Mouse (Mus musculus) kidney, postnatal 10 days (tissue): ENCODE measurements around the gene Efemp1.

Experiments
- DNase-seq: peaks from one replicate; pipeline ENCODE4 v3.0.0; 2021; ENCODE audit warnings: mixed read lengths

The Efemp1 gene

DNA sequence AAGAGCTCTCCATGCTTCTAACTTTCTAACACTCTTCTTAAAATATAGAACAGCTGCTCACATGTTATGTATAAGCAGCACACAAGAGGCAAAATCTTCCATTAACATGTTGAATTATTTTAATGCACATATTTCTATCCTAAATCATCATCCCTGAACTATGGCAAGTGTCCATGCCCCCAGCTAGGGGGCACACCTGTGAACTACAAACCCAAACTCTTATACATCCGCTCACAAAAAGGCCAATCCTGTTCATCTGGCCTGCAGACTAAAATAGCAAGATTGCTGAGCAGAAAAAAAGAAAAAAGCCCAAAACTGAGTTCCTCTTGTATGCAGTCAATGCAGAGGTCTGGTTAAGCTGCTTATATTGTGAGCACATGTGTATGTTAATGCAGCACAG is 86.6 kb downstream of the Efemp1 start:
- no peak for DNase-seq

DNA sequence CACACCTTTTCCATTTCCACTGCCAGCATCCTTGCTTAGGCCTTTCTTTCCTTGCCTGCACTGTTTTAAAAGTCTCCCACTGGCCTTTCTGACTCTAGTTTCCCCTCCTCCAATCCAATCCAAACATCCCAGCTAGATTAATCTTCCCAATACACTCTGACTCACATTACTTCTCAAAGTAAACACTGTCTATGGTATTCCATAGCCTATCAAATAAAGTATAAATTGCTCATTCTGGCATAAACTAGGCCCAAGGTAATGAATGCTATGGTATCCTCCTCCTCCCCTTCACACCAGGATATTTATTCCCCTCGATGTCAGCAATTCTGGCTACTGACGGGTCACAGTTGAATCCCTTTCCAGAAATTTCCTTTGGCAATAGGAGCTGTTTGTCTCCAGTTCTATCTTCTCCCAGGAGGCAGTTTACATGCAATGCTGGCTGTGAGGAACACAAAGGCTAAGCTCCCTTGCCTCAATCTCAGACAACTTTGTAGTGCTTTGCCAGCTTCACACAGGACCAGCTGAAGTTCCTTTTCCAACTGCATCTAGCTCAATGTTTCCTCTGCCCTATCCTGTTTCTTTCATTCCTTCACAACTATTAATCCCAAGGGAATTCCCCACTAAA is 98.7 kb downstream of the Efemp1 start:
- no peak for DNase-seq

DNA sequence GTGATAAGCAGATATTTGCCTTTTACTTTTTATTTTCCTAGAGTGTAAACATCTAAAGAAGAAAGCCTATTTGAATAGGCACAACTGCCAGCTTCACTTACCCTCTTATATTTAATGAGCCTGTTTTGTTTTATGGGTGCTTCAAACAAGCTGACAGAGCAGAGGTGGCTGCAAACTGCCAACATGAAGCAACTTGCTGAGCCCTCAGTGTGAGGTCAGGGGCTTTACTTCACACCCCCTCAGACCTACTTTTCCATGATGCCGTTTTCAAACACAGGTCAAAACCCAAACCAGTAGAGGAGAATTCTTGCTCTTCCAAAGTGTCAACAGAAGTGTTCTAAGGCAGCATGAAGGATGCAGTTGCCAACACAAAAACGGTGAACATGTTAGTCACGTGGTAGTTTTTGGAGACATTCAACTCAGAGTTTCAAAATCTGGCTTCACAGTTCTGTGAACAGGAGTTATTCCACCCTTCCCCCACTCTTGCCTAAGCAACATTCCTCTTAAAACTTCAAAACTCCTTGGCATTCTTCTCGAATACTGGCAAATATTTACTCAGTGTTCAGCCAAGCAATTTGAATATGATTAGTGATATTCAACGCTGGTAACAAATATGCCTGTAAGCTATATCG is 101.8 kb downstream of the Efemp1 start:
- peak; percentile 34 for DNase-seq

DNA sequence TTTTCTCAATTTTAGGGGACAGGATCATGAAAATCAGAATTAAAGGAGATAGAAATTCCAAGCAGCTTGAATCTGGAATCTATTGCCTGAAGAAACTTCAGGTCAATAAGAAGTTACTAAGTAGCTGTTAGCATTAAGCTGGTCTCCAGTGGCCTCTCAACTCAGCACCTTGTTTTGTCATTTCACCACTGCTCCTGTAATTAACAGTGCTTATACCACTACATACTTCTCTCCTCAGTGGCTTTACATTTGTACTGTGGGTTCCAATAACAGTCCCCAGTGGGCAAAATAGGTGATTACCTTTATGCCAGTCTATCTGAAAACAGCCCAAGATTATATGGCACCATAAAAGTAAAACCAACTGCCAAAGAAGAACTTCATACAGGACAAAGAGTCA is 102.3 kb downstream of the Efemp1 start:
- DNase-seq, result no peak

DNA sequence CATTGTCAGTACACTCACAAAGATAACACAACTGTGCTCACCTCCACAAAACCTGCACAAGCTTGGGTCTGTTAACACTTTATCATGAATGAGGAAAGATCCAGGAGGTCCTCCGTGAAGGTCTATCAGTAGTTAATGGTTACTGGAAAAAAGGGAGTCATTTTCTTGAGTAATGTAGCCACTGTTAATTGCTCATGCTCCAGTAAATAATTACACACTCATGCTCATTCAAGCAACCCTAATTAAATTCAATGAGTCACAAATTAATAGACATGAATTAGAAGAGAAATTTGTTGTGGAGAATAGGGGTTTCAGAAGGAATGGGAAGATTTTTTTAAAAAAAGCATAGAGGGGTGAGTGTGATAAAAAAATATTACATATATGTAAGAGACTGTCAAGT is 108.4 kb downstream of the Efemp1 start:
- no peak for DNase-seq
